Mouse (Mus musculus): ENCODE measurements around the gene Elmsan1. TPM values are rescaled to one million over a fixed set of nuclear protein-coding genes. Genes with fewer than 3 reads are reported as not detected.

The Elmsan1 gene
- polyA plus RNA-seq, 1 experiment: 26.1 TPM

DNA sequence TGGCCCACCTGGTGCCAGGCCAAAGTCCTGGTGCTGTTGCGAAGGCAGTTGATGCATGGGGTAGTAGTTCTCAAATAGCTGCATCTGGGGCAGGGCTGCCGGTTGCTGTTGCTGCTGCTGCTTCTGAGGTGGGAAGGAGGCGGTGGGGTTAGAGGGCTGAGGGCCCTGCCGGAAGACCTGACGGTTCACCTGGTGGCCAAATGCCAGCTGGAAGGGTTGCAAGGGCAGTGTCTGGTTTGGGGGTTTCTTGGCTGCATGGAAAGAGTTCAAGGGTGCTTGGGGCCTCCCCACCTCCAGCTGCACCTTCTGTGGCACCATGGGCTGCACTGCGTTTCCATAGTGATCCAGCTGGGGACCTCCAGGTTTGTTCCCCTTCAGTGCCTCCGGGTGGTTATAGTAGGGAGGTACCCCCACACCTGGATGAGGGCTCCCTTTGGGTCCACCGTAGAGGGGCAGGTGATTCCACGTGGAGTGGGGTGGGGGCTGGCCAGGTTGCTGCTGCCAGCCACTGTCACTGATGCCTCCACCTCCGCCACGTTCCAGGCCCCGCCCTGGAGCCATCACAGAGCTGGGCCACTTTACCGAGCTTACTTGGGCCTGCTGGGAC is 45.3 kb downstream of the Elmsan1 start:
- Histone ChIP-seq H3K27me3 (ENCODE audit: control insufficient read depth, insufficient read depth, low read length) (no peaks in the 10 kb centered on the region), H3K36me3 (ENCODE audit: control insufficient read depth, insufficient read depth, low read length) (peaks cover 23% of the 10 kb centered on the region), H3K27ac (ENCODE audit: control insufficient read depth, insufficient read depth, low read length) (no peak overlapping the region), H3K4me1 (replicated peaks; ENCODE audit: control insufficient read depth, insufficient read depth, low read length) (peaks cover 54% of the 10 kb centered on the region), H3K4me3 (ENCODE audit: control insufficient read depth, insufficient read depth, low read length) (no peak overlapping the region)
- 82% methylated on average over 13 of the region's 13 CpGs for WGBS
- TF ChIP-seq CTCF (IDR thresholded peaks at IDR 0.05; ENCODE audit: borderline replicate concordance, control insufficient read depth, extremely low read depth, insufficient read depth, low read length, poor library complexity): no peak
- no peak for TF ChIP-seq POLR2A (IDR thresholded peaks at IDR 0.05; ENCODE audit: control insufficient read depth, extremely low read depth, insufficient read depth, low read length, poor library complexity)
- DNase-seq: no peak

DNA sequence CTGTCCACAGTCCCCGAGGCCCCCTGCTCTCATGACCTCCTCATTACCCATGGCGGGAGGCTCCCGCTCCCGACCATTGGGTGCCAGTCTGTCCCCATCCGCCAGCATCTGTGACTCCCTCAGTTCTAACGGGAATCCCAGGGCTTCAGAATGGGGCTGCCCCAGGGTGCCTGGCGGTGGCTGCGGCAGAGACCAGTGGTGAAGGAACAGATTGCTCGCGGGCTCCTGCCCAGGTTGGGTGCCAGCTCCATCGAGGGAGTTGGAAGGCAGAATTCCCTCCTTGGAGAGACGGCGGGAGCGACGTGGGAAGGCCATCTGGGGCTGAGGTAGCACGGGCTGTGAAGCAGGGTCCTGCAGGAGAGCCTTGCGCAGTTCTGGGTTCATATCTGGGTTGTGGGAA is 45.8 kb downstream of the Elmsan1 start:
- TF ChIP-seq CTCF (IDR thresholded peaks at IDR 0.05; ENCODE audit: borderline replicate concordance, control insufficient read depth, extremely low read depth, insufficient read depth, low read length, poor library complexity): no peak
- TF ChIP-seq POLR2A (IDR thresholded peaks at IDR 0.05; ENCODE audit: control insufficient read depth, extremely low read depth, insufficient read depth, low read length, poor library complexity): no peak
- 97% methylated on average over 17 of the region's 17 CpGs for WGBS
- DNase-seq: no peak
- Histone ChIP-seq H3K27me3 (ENCODE audit: control insufficient read depth, insufficient read depth, low read length) (no peaks in the 10 kb centered on the region), H3K4me3 (ENCODE audit: control insufficient read depth, insufficient read depth, low read length) (no peak overlapping the region), H3K4me1 (replicated peaks; ENCODE audit: control insufficient read depth, insufficient read depth, low read length) (peaks cover 50% of the 10 kb centered on the region), H3K27ac (ENCODE audit: control insufficient read depth, insufficient read depth, low read length) (no peak overlapping the region), H3K36me3 (ENCODE audit: control insufficient read depth, insufficient read depth, low read length) (peaks cover 23% of the 10 kb centered on the region)

DNA sequence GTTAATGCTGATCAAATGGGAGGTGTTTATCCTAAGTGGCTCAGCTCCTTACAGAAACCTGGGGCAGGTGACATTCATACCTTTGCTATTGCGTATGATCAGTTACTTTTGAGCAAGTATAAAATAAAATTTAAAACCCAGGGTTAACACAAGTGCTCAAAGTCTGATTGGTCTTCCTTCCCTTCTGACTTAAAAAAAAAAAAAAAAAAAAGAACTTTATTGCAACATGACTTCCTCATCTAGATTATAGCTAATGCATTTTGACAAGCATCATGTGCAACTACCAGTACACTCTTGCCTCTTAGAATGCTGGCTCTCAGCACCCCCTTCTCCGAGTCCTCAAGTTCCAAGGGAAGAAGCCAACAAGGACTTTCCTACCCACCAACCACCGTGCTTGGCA is 46.5 kb downstream of the Elmsan1 start:
- Histone ChIP-seq H3K4me1 (replicated peaks; ENCODE audit: control insufficient read depth, insufficient read depth, low read length) (peaks cover 44% of the 10 kb centered on the region), H3K27me3 (ENCODE audit: control insufficient read depth, insufficient read depth, low read length) (no peaks in the 10 kb centered on the region), H3K36me3 (ENCODE audit: control insufficient read depth, insufficient read depth, low read length) (peaks cover 23% of the 10 kb centered on the region), H3K4me3 (ENCODE audit: control insufficient read depth, insufficient read depth, low read length) (no peak overlapping the region), H3K27ac (ENCODE audit: control insufficient read depth, insufficient read depth, low read length) (no peak overlapping the region)
- TF ChIP-seq POLR2A (IDR thresholded peaks at IDR 0.05; ENCODE audit: control insufficient read depth, extremely low read depth, insufficient read depth, low read length, poor library complexity) (no peak), CTCF (IDR thresholded peaks at IDR 0.05; ENCODE audit: borderline replicate concordance, control insufficient read depth, extremely low read depth, insufficient read depth, low read length, poor library complexity) (no peak)
- DNase-seq: no peak
- 90% methylated on average over 3 of the region's 3 CpGs for WGBS

DNA sequence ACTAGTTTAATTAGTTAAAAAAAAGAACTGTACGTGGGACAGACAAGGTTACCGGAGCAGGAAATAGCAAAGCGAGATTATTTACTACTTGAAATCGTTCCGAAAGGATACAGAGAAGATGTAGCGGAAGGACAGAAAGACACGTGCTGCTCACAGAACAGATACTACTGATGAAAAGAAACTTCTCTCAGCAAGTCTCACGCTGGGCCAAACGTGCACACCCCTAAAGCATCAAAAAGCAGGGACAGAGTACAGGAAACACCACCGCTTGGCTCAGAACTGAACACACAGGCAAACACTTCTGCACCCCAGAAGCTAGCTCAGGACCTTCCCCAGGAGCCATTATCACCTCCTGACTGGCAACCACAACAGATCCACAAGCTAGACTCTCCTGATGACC is 48.1 kb downstream of the Elmsan1 start:
- H3K36me3 ChIP-seq (ENCODE audit: control insufficient read depth, insufficient read depth, low read length): peaks cover 23% of the 10 kb centered on the region
- TF ChIP-seq POLR2A (IDR thresholded peaks at IDR 0.05; ENCODE audit: control insufficient read depth, extremely low read depth, insufficient read depth, low read length, poor library complexity): no peak
- TF ChIP-seq CTCF (IDR thresholded peaks at IDR 0.05; ENCODE audit: borderline replicate concordance, control insufficient read depth, extremely low read depth, insufficient read depth, low read length, poor library complexity): no peak
- whole genome bisulfite sequencing: 76% methylated on average over 10 of the region's 10 CpGs
- no peak overlapping the region for H3K4me3 ChIP-seq (ENCODE audit: control insufficient read depth, insufficient read depth, low read length)
- H3K4me1 ChIP-seq (replicated peaks; ENCODE audit: control insufficient read depth, insufficient read depth, low read length): peaks cover 30% of the 10 kb centered on the region
- H3K27me3 ChIP-seq (ENCODE audit: control insufficient read depth, insufficient read depth, low read length): no peaks in the 10 kb centered on the region
- no peak for DNase-seq
- H3K27ac ChIP-seq (ENCODE audit: control insufficient read depth, insufficient read depth, low read length): no peak overlapping the region

DNA sequence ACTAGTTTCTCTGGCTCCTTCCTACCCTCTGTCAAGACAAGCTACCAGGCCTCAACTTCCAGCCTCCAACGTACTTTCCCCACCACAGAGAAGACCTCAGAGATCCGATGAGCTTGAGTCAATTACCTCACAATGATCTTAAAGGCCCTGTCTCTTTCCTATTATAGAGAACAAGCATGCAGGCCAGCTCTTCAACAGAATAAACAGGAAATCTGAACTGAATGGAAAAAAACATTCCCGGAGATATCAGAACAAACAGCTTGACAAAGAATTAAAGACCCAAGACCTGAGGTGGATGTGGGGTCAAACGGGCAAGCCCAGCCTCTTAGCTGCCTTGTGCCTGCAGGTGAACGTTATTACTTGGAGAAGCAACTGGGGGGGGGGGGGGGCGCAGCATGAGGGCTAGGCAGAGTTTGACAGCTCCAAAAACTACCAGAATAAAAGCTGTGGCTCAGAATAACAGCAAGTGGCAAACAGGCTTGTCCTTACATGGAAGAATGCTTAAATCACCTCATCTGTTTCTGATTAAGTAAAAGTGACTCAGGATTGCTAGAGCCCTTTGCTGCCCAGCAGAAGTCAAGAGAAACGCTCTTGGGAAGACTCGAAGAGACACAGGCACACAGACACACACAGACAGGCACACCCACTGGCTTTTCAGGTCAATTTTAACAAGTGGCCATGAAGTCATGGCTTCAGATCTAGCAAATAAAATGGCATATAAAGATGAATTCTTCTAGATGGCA is 52.9 kb downstream of the Elmsan1 start:
- H3K27me3 ChIP-seq (ENCODE audit: control insufficient read depth, insufficient read depth, low read length): no peaks in the 10 kb centered on the region
- no peak overlapping the region for H3K27ac ChIP-seq (ENCODE audit: control insufficient read depth, insufficient read depth, low read length)
- 82% methylated on average over 8 of the region's 8 CpGs for WGBS
- peaks cover 2% of the 10 kb centered on the region; the same call in 1 of the 2 replicates for H3K4me1 ChIP-seq (replicated peaks; ENCODE audit: control insufficient read depth, insufficient read depth, low read length)
- H3K4me3 ChIP-seq (ENCODE audit: control insufficient read depth, insufficient read depth, low read length): no peak overlapping the region
- peaks cover 7% of the 10 kb centered on the region for H3K36me3 ChIP-seq (ENCODE audit: control insufficient read depth, insufficient read depth, low read length)
- no peak for DNase-seq
- no peak for TF ChIP-seq POLR2A (IDR thresholded peaks at IDR 0.05; ENCODE audit: control insufficient read depth, extremely low read depth, insufficient read depth, low read length, poor library complexity)
- no peak for TF ChIP-seq CTCF (IDR thresholded peaks at IDR 0.05; ENCODE audit: borderline replicate concordance, control insufficient read depth, extremely low read depth, insufficient read depth, low read length, poor library complexity)

DNA sequence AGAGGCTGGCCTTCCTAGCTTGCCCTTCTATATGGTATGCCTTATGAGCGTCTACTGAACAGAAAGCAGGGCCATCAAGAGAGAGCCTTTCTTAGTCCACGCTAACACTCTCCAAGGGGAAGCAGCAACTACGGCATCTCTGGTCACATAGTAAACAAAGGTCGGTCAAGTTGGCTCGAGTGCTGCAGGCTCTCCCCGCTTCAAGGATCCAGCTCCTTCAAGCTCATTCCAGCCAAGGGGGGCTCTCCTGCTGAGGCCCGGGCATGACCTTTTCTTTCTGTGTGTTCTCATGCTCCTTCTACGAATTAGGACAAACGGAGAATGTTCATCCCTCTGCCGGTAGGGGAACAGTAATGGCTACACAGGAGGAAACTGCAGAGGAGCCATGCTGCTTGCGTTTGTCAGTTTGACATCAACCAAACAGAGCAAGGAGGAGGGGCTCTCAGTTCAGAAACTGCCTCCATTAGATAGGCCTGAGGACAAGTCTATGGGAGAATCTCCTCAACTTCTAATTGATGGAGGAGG is 55.0 kb downstream of the Elmsan1 start:
- no peak for TF ChIP-seq CTCF (IDR thresholded peaks at IDR 0.05; ENCODE audit: borderline replicate concordance, control insufficient read depth, extremely low read depth, insufficient read depth, low read length, poor library complexity)
- TF ChIP-seq POLR2A (IDR thresholded peaks at IDR 0.05; ENCODE audit: control insufficient read depth, extremely low read depth, insufficient read depth, low read length, poor library complexity): no peak
- H3K27me3 ChIP-seq (ENCODE audit: control insufficient read depth, insufficient read depth, low read length): no peaks in the 10 kb centered on the region
- no peaks in the 10 kb centered on the region for H3K4me1 ChIP-seq (replicated peaks; ENCODE audit: control insufficient read depth, insufficient read depth, low read length)
- H3K4me3 ChIP-seq (ENCODE audit: control insufficient read depth, insufficient read depth, low read length): no peak overlapping the region
- WGBS: 96% methylated on average over 11 of the region's 11 CpGs
- H3K36me3 ChIP-seq (ENCODE audit: control insufficient read depth, insufficient read depth, low read length): peaks cover 28% of the 10 kb centered on the region
- no peak overlapping the region for H3K27ac ChIP-seq (ENCODE audit: control insufficient read depth, insufficient read depth, low read length)
- DNase-seq: no peak
